Mouse (Mus musculus) neutrophil, adult 5-6 weeks (primary cell): ENCODE results near the gene Tbkbp1. TPM values are rescaled to one million over a fixed set of nuclear protein-coding genes. Genes with fewer than 3 reads are reported as not detected.
"Not testable (repeated sequence)": the region's sequence is repeated elsewhere in the genome, so short reads cannot be mapped to it uniquely, and the experiment has no call there.

Experiments used
- ATAC-seq: fragments of 151-379, 151-347 bp; 2 replicates; pipeline ENCODE4 v1.8.0; 2017; ENCODE audit warnings: mild to moderate bottlenecking, moderate TSS enrichment; ENCODE audit not compliant: insufficient number of reproducible peaks, poor library complexity, low FRiP score, severe bottlenecking; ENCODE audit errors: extremely low read depth
- total RNA-seq: library from RNA; stranded (forward); fragments of 200-1000 nt; gene quantifications from 2 replicates; pipeline ENCODE4 v1.2.3, GENCODE M21; 2017

The Tbkbp1 gene
- 11.3 and 13.2 TPM in 2 replicates for total RNA-seq

- ATAC-seq = no peak
Observed at GRCm38 (mm10) chr11:97151343-97151801, at the start of gene Tbkbp1. Gene Tbkbp1, minus strand, starts transcription at chr11:97151495.

- ATAC-seq = no peak
Observed at GRCm38 (mm10) chr11:97199519-97199918, 48.2 kb upstream of the Tbkbp1 start.

- 0 out of 2 replicates have a peak, but pooled peaks have one; percentile 39 for ATAC-seq
Observed at GRCm38 (mm10) chr11:97198601-97199000, 47.3 kb upstream of the Tbkbp1 start.

GRCm38 (mm10) chr11:97197021-97197420 lies 45.7 kb upstream of the Tbkbp1 start:
- no peak for ATAC-seq

GRCm38 (mm10) chr11:97196541-97196940 lies 45.2 kb upstream of the Tbkbp1 start:
- no peak for ATAC-seq

GRCm38 (mm10) chr11:97192621-97192951 lies 41.3 kb upstream of the Tbkbp1 start:
- ATAC-seq = no peak

GRCm38 (mm10) chr11:97191915-97192620 lies 40.8 kb upstream of the Tbkbp1 start:
- no peak for ATAC-seq

GRCm38 (mm10) chr11:97190992-97191391 lies 39.7 kb upstream of the Tbkbp1 start:
- ATAC-seq = no peak

GRCm38 (mm10) chr11:97189645-97190044 lies 38.4 kb upstream of the Tbkbp1 start:
- not testable (repeated sequence) for ATAC-seq

- ATAC-seq = no peak
Observed at GRCm38 (mm10) chr11:97189231-97189630, 37.9 kb upstream of the Tbkbp1 start.

GRCm38 (mm10) chr11:97188643-97188955 lies 37.3 kb upstream of the Tbkbp1 start:
- no peak for ATAC-seq

GRCm38 (mm10) chr11:97187764-97188642 lies 36.7 kb upstream of the Tbkbp1 start, which contains the start of gene Kpnb1:
Gene Kpnb1, minus strand, starts transcription at chr11:97187881.
- peak; percentile 75 for ATAC-seq

GRCm38 (mm10) chr11:97186947-97187763 lies 35.9 kb upstream of the Tbkbp1 start:
- peak; percentile 63 for ATAC-seq

GRCm38 (mm10) chr11:97185704-97186614 lies 34.7 kb upstream of the Tbkbp1 start:
- no peak for ATAC-seq

- ATAC-seq = no peak
Observed at GRCm38 (mm10) chr11:97184875-97185274, 33.6 kb upstream of the Tbkbp1 start.

- no peak for ATAC-seq
Observed at GRCm38 (mm10) chr11:97182446-97182845, 31.2 kb upstream of the Tbkbp1 start.

GRCm38 (mm10) chr11:97181061-97181460 lies 29.8 kb upstream of the Tbkbp1 start:
- no peak for ATAC-seq

GRCm38 (mm10) chr11:97178198-97178597 lies 26.9 kb upstream of the Tbkbp1 start:
- no peak for ATAC-seq
